Mouse (Mus musculus): ENCODE results near the gene Hoxb9.

The Hoxb9 gene

DNA sequence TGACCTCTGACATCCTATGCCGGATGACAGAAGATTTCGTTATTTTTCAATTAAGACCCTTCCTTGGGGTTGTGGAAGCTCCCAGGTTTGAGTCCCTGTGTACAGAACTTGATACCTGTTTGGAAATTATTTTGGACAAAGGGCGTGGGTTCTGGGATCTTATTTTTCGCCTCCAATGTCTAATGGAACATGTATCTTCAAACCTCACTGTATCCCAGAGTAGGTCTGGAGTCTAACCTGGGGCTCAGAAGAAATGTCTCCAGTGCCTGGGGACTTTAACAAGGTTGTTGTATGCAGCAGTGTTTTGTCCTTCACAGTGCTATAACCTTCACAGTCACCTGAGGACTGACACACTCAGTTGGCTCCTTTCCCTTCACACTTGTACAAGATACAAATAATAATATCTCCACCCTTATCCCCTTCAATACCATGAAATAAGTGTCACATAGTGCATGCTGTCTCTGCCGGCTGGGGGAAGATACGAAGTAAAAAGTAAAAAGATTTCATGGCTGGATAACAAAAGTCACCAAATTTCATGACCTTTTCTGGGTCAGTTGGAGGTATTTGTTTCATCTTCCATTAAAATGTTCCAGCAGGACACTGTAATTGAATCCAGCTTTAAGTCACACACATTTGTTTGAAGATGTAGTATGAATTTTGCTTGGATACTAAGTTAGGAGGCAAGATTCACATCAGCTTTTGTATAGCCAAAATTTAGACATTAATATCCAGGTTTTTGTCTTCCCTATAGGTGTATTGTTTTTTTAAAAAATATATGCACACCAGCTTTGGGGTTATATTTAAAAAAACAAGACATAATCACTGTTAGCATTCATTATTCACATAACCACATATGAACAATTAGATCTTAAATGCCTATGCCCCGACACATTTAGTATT is 4.0 kb upstream of the Hoxb9 start:
- DNase-seq (ENCODE audit: low spot score), result no peak

DNA sequence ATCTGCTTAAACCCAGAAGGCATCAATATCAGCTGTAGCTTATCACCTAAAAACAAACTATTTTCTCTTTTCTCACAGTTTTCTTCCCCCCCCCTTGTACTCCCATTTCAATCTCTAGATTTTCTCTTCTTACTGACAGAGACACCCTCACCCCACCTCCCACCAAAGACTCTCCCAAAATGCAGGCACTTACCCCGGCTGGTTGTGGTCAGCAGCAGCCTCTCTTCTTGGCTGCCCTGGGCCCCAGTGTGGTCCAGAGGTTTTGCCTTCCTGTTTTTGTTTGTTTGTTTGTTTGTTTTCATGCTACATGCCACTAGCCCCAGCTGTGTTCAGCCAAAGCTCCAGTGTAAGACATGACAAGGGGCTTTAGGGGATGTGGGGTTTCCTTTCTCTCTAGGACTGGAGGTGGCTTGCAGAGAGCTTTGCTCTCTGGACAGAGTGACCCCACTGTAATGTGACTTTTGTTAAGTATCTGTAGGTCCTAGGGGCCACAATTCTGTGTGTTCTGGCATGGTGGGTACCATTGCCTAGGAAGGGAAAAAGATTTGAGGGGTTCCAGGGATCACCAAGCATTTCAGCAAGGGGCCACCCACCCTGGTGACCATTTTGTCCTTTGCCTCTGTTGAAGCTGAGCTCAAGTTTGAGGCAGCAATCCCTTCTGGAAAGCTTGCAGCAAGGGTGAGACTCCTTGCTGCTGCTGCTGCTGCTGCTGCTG is 3.1 kb upstream of the Hoxb9 start:
- DNase-seq (ENCODE audit: low spot score), result no peak

DNA sequence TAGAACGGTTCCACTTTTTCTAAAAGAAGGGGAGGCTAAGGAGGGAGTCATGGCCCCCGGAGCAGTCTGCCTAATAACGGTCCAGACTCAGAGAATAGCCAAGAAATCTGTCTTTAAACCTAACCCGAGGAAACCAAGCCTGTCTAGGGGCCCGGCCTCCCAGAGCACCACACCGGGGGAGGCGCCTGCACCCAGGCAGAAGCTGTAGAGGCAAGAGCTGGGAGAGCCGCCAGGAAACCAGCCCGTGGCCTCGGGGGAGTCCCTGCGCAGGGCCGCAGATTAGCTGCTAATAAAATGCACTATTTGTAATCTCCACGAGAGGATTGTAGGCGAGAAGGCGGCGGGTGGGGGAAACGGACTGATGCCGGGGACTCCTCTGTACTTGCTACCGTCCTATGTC is 1.4 kb upstream of the Hoxb9 start:
- DNase-seq (ENCODE audit: low spot score), result no peak

DNA sequence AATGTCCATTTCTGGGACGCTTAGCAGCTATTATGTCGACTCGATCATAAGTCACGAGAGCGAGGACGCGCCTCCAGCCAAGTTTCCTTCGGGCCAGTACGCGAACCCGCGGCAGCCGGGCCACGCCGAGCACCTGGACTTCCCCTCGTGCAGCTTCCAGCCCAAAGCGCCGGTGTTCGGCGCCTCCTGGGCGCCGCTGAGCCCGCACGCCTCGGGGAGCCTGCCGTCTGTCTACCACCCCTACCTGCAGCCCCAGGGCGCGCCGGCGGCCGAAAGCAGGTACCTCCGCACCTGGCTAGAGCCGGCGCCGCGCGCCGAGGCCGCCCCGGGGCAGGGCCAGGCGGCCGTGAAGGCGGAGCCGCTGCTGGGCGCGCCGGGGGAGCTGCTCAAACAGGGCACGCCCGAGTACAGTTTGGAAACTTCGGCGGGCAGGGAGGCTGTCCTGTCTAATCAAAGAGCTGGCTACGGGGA is 319 bp downstream of the Hoxb9 start:
- DNase-seq (ENCODE audit: low spot score), result no peak

DNA sequence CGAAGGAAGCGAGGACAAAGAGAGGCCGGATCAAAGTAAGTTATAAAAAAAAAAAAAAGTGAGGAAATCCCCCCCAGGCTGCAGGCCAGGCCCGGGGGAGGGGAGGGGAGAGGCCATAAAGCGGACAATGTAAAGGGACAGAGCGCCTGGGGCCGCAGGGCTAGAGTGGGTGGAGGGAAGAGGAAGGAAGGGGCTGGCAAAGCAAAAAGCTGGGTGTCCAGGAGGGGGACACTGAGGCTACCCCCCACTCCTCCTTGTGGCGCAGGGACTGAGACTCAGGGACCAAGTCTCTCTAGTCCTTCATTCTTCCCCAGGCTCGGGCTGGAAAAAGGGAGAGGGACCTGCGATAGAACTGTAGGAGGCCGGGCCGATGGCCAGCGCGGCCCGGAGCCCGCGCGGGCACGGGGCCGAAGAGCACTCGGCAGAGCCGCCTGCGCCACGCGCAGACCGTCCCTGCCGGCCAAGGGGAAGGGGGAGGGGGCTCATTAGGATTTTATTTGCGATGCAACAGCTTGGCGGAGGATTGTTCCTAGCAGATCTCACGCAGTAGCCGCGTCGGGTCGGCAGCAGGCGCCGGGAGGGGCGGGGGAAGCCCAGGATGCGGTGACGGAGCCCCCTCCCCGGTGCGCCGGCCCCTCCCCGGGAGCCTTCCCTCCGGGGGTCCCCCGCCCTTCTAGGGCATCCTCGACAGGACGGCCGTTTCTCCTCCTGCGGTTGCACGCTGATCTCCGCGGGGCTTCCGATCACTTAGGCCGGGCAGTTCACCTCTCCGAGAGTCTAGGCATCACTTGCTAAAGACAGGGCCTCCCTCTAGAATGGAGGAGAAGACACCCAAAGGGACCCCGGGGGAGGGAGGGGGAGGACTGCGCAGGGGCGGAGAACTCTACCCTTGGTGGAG is 1.0 kb downstream of the Hoxb9 start:
- DNase-seq (ENCODE audit: low spot score), result no peak

DNA sequence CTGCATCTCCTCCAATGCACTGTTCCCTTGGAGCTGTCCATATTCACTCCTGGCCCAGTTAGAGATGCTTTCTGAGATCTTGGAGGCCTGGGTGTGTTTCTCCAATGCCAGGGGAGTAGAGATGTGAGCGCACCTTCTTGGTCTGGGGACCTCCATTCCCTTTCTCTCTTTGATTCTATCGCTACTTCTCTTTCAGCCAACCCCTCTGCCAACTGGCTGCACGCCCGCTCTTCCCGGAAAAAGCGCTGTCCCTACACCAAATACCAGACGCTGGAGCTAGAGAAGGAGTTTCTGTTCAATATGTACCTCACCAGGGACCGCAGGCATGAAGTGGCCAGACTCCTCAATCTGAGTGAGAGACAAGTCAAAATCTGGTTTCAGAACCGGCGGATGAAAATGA is 3.2 kb downstream of the Hoxb9 start:
- no peak for DNase-seq (ENCODE audit: low spot score)

DNA sequence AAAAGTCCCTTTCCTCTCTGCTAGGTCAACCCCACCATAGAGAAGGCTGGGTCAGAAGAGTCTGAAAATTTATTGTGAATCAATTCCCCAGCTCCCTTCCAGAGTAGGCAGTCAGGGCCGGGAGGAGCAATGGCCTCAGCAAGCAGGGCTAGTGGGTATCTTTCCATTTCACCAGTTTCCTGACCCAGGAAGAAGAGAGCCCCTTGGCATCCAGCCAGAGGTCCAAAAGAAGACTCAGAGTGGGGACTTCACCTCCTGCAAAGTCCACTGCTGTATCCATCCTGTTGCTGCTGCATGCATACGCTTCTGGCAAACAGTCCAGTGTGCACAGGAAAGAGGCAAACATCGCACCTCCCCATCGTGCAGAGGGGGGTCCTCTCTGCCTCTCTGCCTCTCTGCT is 4.6 kb downstream of the Hoxb9 start:
- no peak for DNase-seq (ENCODE audit: low spot score)

DNA sequence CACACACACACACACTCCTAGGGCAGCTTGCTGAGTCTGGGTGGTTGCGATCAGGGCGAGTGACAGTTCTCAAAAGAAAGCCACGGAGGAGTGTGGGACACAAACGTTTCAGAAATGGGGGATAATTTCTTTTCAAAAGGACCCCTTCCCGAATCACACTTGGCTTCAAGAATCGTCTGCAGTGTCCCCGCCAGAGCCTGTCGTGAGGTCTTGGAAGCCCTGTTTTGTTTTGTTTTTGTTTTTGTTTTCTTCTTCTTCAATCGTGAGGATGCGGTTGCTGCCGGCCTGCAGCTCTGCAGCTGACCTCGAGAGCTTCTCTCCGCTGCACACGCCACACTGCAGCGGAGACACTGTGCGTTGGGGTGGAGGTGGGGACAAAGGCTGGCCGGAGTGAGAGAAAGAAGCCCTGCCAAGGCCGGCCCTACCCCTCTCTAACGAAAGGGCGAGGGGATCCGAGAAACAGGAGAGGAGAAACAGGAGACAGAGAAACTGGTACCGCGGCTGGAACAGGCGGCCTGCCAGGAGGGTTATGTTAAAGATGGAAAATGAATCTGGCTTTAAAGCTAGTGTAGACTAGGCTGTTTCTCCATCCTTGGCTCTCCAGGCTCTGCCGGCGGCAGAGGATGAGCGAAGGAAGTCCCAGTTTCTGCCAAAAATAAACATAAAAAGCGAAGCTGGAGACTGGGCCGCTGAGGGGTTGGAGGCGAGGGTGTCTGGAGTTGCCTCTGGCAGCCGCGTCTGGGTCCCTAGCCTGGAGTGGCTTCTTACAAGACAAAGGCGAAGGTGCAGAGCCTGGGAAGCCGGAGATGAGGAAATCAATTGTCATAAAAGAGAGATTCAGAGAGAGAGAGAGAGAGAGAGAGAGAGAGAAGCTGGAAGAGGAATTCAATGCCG is 6.1 kb downstream of the Hoxb9 start:
- no peak for DNase-seq (ENCODE audit: low spot score)

DNA sequence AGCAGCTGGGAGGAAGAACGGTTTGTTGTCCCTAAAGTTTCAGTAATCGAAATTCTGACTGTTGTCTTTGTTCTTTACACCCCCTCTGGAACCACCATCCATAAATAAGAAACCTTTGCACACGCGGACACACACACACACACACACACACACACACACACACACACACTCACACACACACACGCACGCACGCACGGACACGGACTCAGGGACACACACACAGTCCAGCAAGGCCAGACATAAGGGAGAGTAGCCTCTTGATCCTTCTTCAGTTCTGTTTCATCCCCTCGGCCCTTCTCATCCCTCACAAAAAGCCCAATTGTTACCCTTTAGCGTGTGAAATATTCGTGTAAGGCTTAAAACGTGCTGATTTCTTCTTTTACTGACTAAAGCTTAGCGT is 7.1 kb downstream of the Hoxb9 start:
- no peak for DNase-seq (ENCODE audit: low spot score)

DNA sequence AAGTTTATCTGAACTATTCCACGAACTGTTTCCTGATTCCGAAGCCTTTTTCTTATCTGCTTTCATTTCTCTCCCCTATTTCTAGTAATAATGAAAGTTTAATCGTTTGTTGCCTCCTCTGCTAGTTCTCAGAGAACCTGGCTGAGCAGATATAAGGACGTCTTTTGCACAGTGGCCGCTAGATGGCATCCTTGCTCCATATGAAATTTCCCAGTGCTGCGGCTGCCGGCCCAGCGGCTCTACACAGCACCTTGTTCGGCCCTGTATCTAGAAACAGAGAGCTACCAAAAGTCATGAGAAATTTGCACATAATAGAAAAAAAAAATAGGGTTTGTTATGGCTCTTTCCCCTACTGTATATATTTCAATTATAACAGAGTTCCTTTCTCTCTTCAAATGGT is 7.5 kb downstream of the Hoxb9 start:
- peak; percentile 79 for DNase-seq (ENCODE audit: low spot score)

DNA sequence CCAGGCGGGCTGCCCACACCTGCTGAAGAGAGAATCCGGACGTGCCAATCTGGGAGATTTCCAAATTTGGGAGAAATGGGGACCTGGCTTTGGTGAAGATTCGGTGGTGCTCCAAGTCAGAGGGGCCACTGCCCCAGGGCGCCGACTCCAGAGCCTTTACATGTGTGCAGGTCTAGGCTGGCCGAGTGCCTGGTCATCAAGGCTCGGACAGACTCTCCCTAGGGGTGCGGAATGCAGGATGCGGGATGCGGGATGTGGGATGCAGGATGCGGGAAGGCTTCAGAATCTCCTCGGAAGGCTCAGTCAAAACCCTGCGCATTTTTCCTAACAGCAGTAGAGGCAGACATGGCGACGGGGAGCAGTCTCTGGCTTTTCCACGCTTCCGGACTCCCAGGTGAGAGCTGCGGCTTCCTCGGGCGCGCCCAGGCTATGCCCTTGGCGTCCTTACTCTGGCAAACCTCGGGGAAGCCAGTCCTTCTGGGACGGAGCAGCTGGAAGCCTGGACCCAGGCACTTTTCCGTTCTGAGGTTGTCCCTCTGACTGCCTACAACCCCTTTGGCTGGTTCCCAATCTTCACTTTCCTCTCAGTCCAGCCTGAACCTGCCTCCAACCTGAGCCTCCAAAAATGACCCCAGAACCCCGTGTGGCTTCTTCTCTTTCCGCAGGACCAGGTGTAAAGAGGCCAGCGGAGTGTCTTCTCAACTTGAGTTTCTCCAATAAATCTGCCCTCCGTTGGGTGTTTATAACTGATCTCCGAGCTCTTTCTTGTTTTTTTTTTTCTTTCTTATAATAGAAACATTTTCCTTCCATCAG is 8.4 kb downstream of the Hoxb9 start:
- DNase-seq (ENCODE audit: low spot score), result no peak

DNA sequence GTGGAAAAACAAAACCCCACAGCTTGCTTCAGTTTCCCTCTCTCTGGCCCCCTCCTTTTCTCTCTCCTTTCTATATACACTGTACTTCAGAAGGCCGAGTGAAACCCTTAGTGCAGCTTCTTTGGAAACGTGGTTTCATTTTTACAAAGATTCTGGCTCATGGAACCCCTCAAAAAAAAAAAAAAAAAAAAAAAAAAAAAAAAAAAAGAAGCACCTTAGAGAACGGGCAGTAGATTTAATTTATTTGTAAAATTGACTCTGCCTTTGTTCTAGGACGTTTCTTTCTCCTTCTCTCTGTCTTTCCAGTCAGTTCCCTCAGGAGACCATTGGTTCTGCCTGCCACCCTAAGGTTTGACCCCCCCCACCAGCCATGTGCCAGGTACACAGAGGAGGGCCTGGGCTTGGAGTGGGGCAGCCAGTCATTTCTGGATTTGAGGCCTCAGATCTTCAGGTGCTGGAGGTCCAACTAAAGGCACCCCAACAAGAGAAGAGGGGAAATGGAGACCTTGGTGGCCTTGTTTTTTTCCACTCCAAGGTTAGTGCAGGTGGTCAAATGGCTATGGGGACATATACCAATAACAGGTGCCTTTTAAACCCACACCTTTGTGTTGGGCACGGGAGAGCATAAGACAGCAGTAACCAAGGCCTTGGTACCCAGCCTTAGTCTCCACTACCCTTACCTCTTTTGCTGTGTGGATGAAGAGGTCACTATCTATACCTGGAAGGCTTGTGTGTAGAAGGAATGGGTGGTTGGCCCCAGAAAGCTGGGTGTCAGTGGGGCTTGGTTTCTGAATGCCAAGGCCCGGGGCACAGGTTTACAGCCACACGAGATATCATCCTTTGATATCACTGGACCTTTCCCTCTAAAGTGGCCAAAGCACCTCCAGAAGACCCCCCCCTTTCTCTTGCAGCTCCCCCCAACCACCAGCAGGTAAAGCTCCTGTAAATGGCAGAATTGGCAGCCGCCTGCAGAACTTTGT is 9.4 kb downstream of the Hoxb9 start:
- DNase-seq (ENCODE audit: low spot score), result no peak

DNA sequence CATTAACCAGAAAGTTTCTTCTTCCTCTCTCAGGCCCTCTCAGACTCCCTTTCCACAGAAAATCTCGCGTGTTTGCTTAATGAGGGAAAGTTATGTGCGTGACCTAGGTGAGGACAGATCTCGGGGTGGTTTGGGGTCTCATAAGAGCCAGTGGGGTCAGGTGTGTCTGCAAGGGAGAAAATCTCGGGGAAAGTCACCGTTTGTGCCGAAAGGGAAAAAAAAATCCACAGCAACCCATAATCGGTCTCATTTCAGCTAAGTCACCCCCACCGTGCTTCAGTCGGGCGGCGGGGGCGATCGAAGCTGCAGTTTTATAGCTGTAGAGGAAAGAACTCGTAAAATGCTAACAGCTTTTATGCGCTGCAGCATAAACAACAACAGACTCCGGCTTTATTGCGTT is 10.1 kb downstream of the Hoxb9 start:
- DNase-seq (ENCODE audit: low spot score), result no peak

DNA sequence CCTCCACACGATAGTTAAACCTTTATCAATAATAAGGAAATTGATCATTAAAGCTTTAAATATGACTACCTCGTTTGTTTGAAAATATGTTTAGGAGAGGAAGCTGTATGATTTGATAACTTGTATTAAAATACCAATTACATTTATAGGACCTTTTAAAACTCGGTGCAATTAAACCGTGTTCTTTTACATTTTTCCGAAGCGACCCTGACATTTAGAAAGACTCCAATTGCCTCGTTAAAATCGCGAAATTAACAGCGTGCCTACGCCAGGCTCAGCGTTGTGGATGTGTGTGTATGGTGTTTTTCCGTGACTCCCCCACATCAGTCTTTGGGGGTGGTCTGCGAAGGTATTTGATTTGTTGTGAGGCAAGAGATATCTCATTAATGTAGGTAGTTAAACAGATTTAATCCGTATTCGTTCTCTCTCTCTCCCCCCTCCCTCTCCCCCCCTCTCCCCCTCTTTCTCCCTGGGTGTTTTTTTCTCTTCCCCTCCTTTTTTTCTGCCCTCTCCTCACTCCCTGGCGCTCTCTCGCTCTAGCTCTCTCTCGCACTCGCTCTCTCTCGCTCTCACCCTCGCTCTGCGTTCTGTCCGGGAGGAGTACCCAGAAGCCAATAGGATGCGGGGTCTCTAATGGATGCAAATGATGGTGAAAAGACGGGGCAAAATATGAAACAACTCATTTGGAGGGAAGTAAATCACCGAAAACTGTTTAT is 10.8 kb downstream of the Hoxb9 start, which contains the start of gene Hoxb8:
Gene Hoxb8 (plus strand): TSS at position 51 of the 716 bp plus-strand sequence.
- no peak for DNase-seq (ENCODE audit: low spot score)

DNA sequence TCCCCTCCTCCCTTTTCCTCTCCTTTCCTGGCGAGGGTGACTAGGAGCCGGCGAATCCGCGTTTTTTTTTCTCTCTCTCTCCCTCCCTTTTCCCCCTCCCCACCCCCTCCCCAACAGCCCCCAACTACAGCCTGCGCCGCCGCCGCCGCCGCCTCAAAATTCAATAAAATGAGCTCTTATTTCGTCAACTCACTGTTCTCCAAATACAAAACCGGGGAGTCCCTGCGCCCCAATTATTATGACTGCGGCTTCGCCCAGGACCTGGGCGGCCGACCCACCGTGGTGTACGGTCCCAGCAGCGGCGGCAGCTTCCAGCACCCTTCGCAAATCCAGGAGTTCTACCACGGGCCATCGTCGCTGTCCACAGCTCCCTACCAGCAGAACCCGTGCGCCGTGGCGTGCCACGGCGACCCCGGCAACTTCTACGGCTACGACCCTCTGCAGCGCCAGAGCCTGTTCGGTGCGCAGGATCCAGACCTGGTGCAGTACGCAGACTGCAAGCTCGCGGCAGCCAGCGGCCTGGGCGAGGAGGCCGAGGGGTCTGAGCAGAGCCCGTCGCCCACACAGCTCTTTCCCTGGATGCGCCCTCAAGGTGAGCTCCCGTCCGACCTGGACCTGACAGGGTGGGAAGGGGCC is 11.7 kb downstream of the Hoxb9 start:
- DNase-seq (ENCODE audit: low spot score), result no peak

DNA sequence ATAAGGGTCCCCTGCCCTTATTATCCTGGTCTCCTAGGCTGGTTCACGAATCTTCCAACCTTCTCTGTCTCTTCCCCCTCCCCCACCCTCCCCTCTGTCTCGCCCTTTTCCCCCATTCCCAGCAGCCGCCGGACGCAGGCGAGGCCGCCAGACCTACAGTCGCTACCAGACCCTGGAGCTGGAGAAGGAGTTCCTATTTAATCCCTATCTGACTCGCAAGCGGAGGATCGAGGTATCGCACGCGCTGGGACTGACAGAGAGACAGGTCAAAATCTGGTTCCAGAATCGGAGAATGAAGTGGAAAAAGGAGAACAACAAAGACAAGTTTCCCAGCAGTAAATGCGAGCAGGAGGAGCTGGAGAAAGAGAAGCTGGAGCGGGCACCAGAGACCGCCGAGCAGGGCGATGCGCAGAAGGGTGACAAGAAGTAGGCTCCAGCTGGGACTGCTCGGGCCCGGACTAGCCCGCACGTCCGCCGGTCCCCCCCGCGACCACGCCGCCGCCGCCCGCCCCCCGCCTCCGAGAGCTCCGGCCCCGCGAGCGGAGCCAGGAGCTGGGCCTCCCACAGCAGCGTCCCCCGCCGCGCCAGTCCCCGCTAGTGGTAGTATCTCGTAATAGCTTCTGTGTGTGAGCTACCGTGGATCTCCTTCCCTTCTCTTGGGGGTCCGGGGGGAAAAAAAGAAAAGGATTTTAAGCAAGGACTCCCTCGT is 12.9 kb downstream of the Hoxb9 start:
- DNase-seq (ENCODE audit: low spot score), result no peak

Data from layer of hippocampus, adult 9-10 months (tissue).